Mouse (Mus musculus): ENCODE results near the gene Etnk2. TPM values are rescaled to one million over a fixed set of nuclear protein-coding genes. Genes with fewer than 3 reads are reported as not detected.

Gene Etnk2
- polyA plus RNA-seq, 1 experiment from 2014 or later = 5.9 TPM

- 83% methylated on average over 9 of the region's 9 CpGs for WGBS
- Histone ChIP-seq H3K27me3 (no peaks in the 10 kb centered on the region), H3K4me1 (peaks cover 13% of the 10 kb centered on the region; the same call in 1 of the 2 replicates), H3K36me3 (no peaks in the 10 kb centered on the region), H3K9me3 (no peaks in the 10 kb centered on the region), H3K9ac (replicated peaks) (no peak overlapping the region), H3K4me3 (no peak overlapping the region), H3K4me2 (replicated peaks) (no peak overlapping the region), H3K27ac (replicated peaks) (no peak overlapping the region)
- no peak for ATAC-seq (replicated peaks)
Measured at GRCm38 (mm10) chr1:133412941-133413340, 49.6 kb downstream of the Etnk2 start.

- Histone ChIP-seq H3K4me2 (replicated peaks) (no peak overlapping the region), H3K27me3 (no peaks in the 10 kb centered on the region), H3K9me3 (no peaks in the 10 kb centered on the region), H3K9ac (replicated peaks) (no peak overlapping the region), H3K36me3 (no peaks in the 10 kb centered on the region), H3K27ac (replicated peaks) (no peak overlapping the region), H3K4me1 (peaks cover 15% of the 10 kb centered on the region), H3K4me3 (no peak overlapping the region)
- no peak; the same call in 1 of the 2 replicates for ATAC-seq (replicated peaks)
- 57% methylated on average over 7 of the region's 7 CpGs for WGBS
Measured at GRCm38 (mm10) chr1:133415086-133415485, 51.7 kb downstream of the Etnk2 start.

DNA sequence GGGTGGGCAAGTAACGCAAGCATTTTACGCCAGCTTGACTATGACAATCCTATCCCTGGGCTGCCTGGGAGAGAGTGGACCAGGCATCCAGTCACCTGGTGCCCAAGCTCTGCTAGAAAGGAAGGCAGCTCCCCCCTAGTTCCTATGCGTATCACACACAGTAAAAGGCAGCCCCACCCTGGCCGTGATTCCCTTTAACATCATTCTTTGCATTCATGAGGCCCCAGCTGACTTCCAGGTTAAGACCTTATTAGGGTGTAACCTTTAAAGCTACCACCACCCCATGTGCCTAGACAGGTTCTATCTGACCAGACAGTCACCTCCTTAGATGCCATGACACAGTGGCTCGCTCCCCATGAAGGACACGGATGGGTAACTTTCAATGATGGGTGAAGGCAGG is 52.1 kb downstream of the Etnk2 start:
- WGBS = 64% methylated on average over 6 of the region's 6 CpGs
- peaks cover 15% of the 10 kb centered on the region for H3K4me1 ChIP-seq
- no peak overlapping the region for H3K27ac ChIP-seq (replicated peaks)
- no peaks in the 10 kb centered on the region for H3K36me3 ChIP-seq
- no peak overlapping the region for H3K4me3 ChIP-seq
- no peak for ATAC-seq (replicated peaks)
- H3K27me3 ChIP-seq = no peaks in the 10 kb centered on the region
- no peaks in the 10 kb centered on the region for H3K9me3 ChIP-seq
- no peak overlapping the region for H3K4me2 ChIP-seq (replicated peaks)
- H3K9ac ChIP-seq (replicated peaks) = no peak overlapping the region

DNA sequence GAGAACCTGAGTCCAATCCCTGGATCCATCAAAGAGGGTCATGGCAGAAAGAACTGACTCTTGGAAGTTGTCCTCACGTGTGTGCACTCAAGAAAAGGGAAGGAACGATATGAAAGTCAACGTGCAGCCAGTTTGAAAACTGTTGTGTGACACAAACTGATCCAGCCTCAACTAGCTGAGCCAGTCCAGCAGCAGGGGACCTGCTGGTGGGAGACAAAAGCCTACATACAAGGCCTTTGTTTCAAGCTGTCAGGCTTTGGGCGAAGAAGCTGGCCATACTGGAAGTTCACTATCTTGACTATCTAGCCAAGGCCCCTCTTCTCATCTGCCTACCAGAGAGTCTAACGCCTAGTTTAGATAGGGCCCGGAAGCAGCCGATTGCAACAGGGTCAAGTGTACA is 53.1 kb downstream of the Etnk2 start:
- 91% methylated on average over 7 of the region's 7 CpGs for whole genome bisulfite sequencing
- Histone ChIP-seq H3K9me3 (no peaks in the 10 kb centered on the region), H3K9ac (replicated peaks) (no peak overlapping the region), H3K27ac (replicated peaks) (no peak overlapping the region), H3K4me2 (replicated peaks) (no peak overlapping the region), H3K36me3 (no peaks in the 10 kb centered on the region), H3K4me1 (peaks cover 15% of the 10 kb centered on the region), H3K4me3 (no peak overlapping the region), H3K27me3 (no peaks in the 10 kb centered on the region)
- no peak for ATAC-seq (replicated peaks)

DNA sequence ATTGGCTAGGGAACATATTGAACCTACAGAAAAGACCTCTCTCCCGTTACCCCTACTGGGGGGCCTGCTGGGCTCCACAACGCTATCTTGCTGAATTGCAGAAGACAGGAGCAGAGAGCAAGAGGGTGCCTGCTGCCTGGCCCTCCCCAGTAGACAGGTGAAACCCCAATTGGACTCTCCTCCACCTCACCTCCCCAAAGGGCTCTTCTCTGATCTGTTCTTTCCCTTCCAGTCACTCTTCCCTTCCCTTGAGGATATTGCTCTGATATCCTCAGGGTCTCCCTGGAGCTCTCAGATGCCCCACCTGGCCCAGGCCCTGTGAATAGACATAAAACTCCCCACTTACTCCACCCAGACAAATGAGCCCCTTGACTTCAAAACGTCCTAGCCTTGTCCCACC is 53.7 kb downstream of the Etnk2 start:
- Histone ChIP-seq H3K4me3 (no peak overlapping the region), H3K4me2 (replicated peaks) (no peak overlapping the region), H3K27ac (replicated peaks) (no peak overlapping the region), H3K9ac (replicated peaks) (no peak overlapping the region), H3K4me1 (peaks cover 17% of the 10 kb centered on the region), H3K27me3 (no peaks in the 10 kb centered on the region), H3K36me3 (no peaks in the 10 kb centered on the region), H3K9me3 (no peaks in the 10 kb centered on the region)
- WGBS = 74% methylated on average over 3 of the region's 3 CpGs
- no peak for ATAC-seq (replicated peaks)

- peaks cover 22% of the 10 kb centered on the region for H3K4me1 ChIP-seq
- H3K4me3 ChIP-seq = no peak overlapping the region
- no peak overlapping the region; the same call in 1 of the 2 replicates for H3K4me2 ChIP-seq (replicated peaks)
- ATAC-seq (replicated peaks) = no peak
- H3K9ac ChIP-seq (replicated peaks) = no peak overlapping the region
- 88% methylated on average over 1 of the region's 1 CpGs for WGBS
- H3K9me3 ChIP-seq = no peaks in the 10 kb centered on the region
- no peak overlapping the region for H3K27ac ChIP-seq (replicated peaks)
- no peaks in the 10 kb centered on the region for H3K36me3 ChIP-seq
- H3K27me3 ChIP-seq = no peaks in the 10 kb centered on the region
Measured at GRCm38 (mm10) chr1:133417539-133417938, 54.2 kb downstream of the Etnk2 start.

- Histone ChIP-seq H3K36me3 (no peaks in the 10 kb centered on the region), H3K27me3 (no peaks in the 10 kb centered on the region), H3K9me3 (no peaks in the 10 kb centered on the region), H3K27ac (replicated peaks) (no peak overlapping the region), H3K4me3 (peak overlapping the region; percentile 31), H3K4me1 (peaks cover 29% of the 10 kb centered on the region), H3K4me2 (replicated peaks) (peak overlapping the region; percentile 47), H3K9ac (replicated peaks) (peak overlapping the region; percentile 32)
- WGBS = 10% methylated on average over 28 of the region's 28 CpGs
- 0 out of 2 replicates have a peak, but pooled peaks have one; percentile 20 for ATAC-seq (replicated peaks)
Measured at GRCm38 (mm10) chr1:133418164-133418800, 54.9 kb downstream of the Etnk2 start.

DNA sequence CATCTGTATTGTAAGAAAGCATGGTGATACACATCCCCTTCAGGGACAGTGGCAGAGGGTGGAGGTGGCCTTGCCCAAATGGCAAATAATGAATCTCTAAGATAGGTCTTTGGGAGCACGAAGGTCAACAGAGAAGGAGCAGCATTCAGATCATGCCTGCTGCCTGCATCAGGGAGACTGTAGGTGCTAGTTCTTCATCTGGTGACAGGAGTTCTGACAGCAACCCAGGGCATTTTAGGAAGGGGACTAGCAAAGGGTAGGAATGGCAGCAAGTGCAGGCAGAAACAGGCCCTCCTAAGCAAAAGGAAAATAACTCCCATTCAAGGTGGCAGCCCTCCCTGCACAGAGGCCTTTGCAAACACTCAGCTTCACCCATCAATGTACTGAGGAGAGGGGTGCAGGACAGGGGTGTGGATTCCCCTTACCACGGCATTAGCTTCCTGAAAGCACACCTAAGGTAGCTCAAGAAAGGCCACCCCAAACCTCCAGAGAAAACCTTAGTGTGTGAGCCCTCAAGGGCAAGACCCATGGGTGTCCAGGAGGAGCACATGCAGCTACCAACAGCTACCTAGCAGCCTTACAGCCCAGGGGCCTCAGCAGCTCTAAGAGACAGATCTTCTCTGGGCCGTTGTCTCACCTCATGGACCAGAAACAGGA is 55.9 kb downstream of the Etnk2 start:
- H3K9ac ChIP-seq (replicated peaks) = no peak overlapping the region
- H3K36me3 ChIP-seq = no peaks in the 10 kb centered on the region
- WGBS = 86% methylated on average over 3 of the region's 3 CpGs
- H3K4me3 ChIP-seq = no peak overlapping the region
- no peak for ATAC-seq (replicated peaks)
- H3K4me1 ChIP-seq = peaks cover 33% of the 10 kb centered on the region
- no peak overlapping the region for H3K4me2 ChIP-seq (replicated peaks)
- no peaks in the 10 kb centered on the region for H3K27me3 ChIP-seq
- H3K9me3 ChIP-seq = no peaks in the 10 kb centered on the region
- no peak overlapping the region for H3K27ac ChIP-seq (replicated peaks)

GRCm38 (mm10) chr1:133420491-133420890 is 57.1 kb downstream of the Etnk2 start:
- Histone ChIP-seq H3K27ac (replicated peaks) (no peak overlapping the region), H3K36me3 (no peaks in the 10 kb centered on the region), H3K9me3 (no peaks in the 10 kb centered on the region), H3K4me3 (no peak overlapping the region), H3K4me2 (replicated peaks) (no peak overlapping the region), H3K9ac (replicated peaks) (no peak overlapping the region), H3K27me3 (no peaks in the 10 kb centered on the region), H3K4me1 (peaks cover 28% of the 10 kb centered on the region)
- 81% methylated on average over 3 of the region's 3 CpGs for WGBS
- no peak for ATAC-seq (replicated peaks)

- H3K4me2 ChIP-seq (replicated peaks) = no peak overlapping the region
- H3K9me3 ChIP-seq = no peaks in the 10 kb centered on the region
- peaks cover 24% of the 10 kb centered on the region for H3K4me1 ChIP-seq
- no peaks in the 10 kb centered on the region for H3K36me3 ChIP-seq
- no peak overlapping the region for H3K4me3 ChIP-seq
- H3K27me3 ChIP-seq = no peaks in the 10 kb centered on the region
- no peak for ATAC-seq (replicated peaks)
- H3K27ac ChIP-seq (replicated peaks) = no peak overlapping the region
- WGBS = 51% methylated on average over 2 of the region's 2 CpGs
- no peak overlapping the region for H3K9ac ChIP-seq (replicated peaks)
Measured at GRCm38 (mm10) chr1:133421061-133421460, 57.7 kb downstream of the Etnk2 start.

GRCm38 (mm10) chr1:133421975-133422570 is 58.7 kb downstream of the Etnk2 start:
- H3K9me3 ChIP-seq = no peaks in the 10 kb centered on the region
- peak overlapping the region; percentile 100 for H3K4me2 ChIP-seq (replicated peaks)
- peak overlapping the region; percentile 80 for H3K4me3 ChIP-seq
- no peaks in the 10 kb centered on the region for H3K27me3 ChIP-seq
- 41% methylated on average over 16 of the region's 16 CpGs for WGBS
- ATAC-seq (replicated peaks) = no peak
- no peak overlapping the region for H3K27ac ChIP-seq (replicated peaks)
- peak overlapping the region; percentile 73; the same call in 1 of the 2 replicates for H3K9ac ChIP-seq (replicated peaks)
- no peaks in the 10 kb centered on the region for H3K36me3 ChIP-seq
- peaks cover 24% of the 10 kb centered on the region for H3K4me1 ChIP-seq

DNA sequence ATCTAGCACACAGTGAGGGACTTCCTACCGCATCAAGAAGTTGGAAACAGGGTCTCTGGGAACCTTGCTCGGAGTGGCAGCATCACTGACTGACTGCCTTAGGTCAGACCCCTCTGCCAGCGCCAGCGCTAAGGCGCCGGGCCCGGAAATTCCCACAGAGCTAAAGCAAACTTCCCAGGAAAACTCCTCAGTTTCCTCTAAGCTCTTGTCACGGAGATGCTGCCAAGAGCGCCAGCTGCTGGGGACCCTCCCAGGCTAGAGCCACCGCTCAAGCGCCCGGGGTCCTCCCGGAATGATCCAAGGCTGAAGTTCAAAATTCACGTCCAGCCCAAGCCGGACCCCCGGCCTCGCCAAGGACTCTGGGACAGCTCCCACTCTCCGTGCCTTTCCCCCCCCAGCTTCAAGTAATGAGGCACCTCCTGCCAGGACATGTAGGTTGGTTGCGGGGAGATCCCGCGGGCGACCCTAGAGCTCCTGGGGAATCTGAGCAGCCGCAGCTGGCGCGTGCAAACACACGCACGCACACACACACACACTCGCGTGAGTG is 59.3 kb downstream of the Etnk2 start:
- H3K9ac ChIP-seq (replicated peaks) = peak overlapping the region; percentile 73
- H3K27ac ChIP-seq (replicated peaks) = no peak overlapping the region
- H3K4me2 ChIP-seq (replicated peaks) = peak overlapping the region; percentile 100
- no peaks in the 10 kb centered on the region for H3K9me3 ChIP-seq
- H3K27me3 ChIP-seq = no peaks in the 10 kb centered on the region
- peak overlapping the region; percentile 80 for H3K4me3 ChIP-seq
- peak; percentile 48 for ATAC-seq (replicated peaks)
- WGBS = under 1% methylated on average over 29 of the region's 29 CpGs
- H3K4me1 ChIP-seq = peaks cover 24% of the 10 kb centered on the region
- no peaks in the 10 kb centered on the region for H3K36me3 ChIP-seq
